Mouse (Mus musculus) kidney, adult 8-10 months (tissue): ENCODE data around the gene Epha7.

Experiments
- DNase-seq, 2 experiments: peaks; one replicate each; pipeline ENCODE4 v3.0.0; 2022

The Epha7 gene

GRCm38 (mm10) chr4:28901496-28901895 lies 88.6 kb downstream of the Epha7 start:
- DNase-seq: no peak

GRCm38 (mm10) chr4:28902004-28902704 lies 89.2 kb downstream of the Epha7 start:
- DNase-seq: no peak

- DNase-seq: no peak
Measured at GRCm38 (mm10) chr4:28906985-28907384, 94.1 kb downstream of the Epha7 start.

GRCm38 (mm10) chr4:28910127-28910526 lies 97.2 kb downstream of the Epha7 start:
- DNase-seq: no peak

GRCm38 (mm10) chr4:28912028-28912427 lies 99.1 kb downstream of the Epha7 start:
- no peak for DNase-seq

- DNase-seq: no peak
Measured at GRCm38 (mm10) chr4:28913613-28914012, 100.7 kb downstream of the Epha7 start.

- DNase-seq: no peak
Measured at GRCm38 (mm10) chr4:28920645-28921044, 107.7 kb downstream of the Epha7 start.

GRCm38 (mm10) chr4:28926072-28926471 lies 113.1 kb downstream of the Epha7 start:
- DNase-seq: no peak

GRCm38 (mm10) chr4:28933431-28933830 lies 120.5 kb downstream of the Epha7 start:
- DNase-seq: no peak

GRCm38 (mm10) chr4:28934802-28935201 lies 121.9 kb downstream of the Epha7 start:
- DNase-seq: no peak

- DNase-seq: no peak
Measured at GRCm38 (mm10) chr4:28935567-28935966, 122.6 kb downstream of the Epha7 start.

GRCm38 (mm10) chr4:28940710-28941109 lies 127.8 kb downstream of the Epha7 start:
- DNase-seq: no peak

GRCm38 (mm10) chr4:28944237-28944636 lies 131.3 kb downstream of the Epha7 start:
- no peak for DNase-seq

- no peak for DNase-seq
Measured at GRCm38 (mm10) chr4:28960889-28961560, 148.1 kb downstream of the Epha7 start.

GRCm38 (mm10) chr4:28967584-28968315 lies 154.8 kb downstream of the Epha7 start:
- no peak for DNase-seq

- DNase-seq: no peak
Measured at GRCm38 (mm10) chr4:28998462-28999286, 185.7 kb downstream of the Epha7 start.

GRCm38 (mm10) chr4:28999287-28999595 lies 186.3 kb downstream of the Epha7 start:
- no peak for DNase-seq

- DNase-seq: no peak
Measured at GRCm38 (mm10) chr4:29010333-29010732, 197.4 kb downstream of the Epha7 start.
